Mouse (Mus musculus): ENCODE measurements around the gene C8g.

DNA sequence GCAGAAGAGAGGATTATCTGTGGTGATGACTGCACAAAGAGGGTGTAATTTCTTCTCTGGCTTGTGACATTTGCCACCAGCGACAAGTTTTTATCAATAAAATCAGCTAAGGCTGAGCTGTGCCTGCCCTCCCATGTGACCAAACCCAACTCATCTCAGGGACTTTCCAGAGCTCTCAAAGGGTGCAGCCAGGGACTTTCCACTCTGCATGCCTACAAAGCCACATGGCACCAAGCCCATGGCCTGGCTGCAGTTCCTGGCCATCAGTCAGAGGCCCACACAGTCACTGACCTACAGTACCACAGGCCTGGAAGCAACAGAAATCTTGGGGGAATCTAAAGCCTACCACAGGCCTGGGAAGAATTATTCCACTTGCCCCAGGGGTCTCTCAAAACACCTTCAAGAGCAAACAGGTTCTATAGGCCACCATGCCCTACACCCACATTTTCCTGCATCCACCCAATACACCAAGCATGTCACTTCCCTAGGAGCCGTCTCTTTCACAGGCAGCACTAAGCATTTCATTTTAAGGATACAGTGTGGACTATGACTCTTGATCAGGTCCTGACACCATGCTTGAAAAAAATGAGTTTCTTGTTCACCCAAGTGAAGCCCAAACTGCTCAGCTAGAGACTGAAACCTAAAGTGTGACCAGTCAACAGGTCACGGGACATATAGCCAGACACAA lies 32.8 kb upstream of the C8g start:
- TF ChIP-seq CHD2 (IDR thresholded peaks at IDR 0.05; ENCODE audit: low read depth, low read length) (no peak), MAFK (IDR thresholded peaks at IDR 0.05; ENCODE audit: insufficient read depth, low read depth, low read length) (no peak)
